Mouse (Mus musculus): ENCODE results near the gene Mpv17l2.

DNA sequence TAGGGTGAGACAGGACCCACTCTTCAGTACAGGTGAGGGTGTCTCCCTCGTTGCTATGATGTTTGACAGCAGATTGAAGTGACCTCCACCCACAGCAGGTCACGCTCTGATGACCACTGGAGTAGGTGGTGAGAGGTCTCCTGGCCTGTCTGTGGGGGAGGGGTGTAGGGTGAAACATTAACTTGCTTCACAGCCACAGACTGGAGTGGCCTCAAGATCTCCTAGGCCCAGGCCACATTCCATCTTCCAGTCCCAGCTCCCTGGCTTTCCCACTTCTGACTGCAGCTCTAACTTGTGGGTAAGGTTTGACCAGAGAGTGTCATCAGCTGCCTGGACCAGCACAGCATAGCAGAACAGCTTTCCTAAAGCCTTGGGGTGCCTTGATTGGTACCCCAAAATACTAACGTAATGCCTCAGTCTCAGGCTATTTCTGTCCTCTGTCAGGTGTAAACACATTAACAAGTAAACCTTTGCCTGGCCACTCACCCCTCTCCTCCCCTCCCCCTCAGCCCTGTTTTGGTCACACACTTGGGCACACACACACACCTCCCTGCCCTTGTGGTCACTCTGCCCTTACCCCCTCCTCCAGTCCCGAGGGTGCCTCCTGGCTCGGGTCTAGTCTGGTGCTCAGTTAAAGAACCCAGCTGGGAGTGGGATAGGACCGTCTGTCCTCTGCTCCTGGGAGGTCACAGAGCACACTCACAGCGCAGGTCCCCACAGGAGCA lies 37.1 kb downstream of the Mpv17l2 start, which contains the start of gene Pde4c:
- TF ChIP-seq CTCF (IDR thresholded peaks at IDR 0.05; ENCODE audit: control insufficient read depth, insufficient read depth, insufficient read length) (no peak), USF1 (IDR thresholded peaks at IDR 0.05; ENCODE audit: low read depth) (no peak), MAX (IDR thresholded peaks at IDR 0.05) (no peak), MYOD1 (IDR thresholded peaks at IDR 0.05; ENCODE audit: control insufficient read depth, insufficient read length, low read depth) (no peak), MYOG (IDR thresholded peaks at IDR 0.05; ENCODE audit: control insufficient read depth, extremely low read depth, insufficient read length) (no peak)

All from C2C12 (cell line).